Mouse (Mus musculus) liver, adult 2 months (tissue): ENCODE results near the gene Kat8. TPM values are rescaled to one million over a fixed set of nuclear protein-coding genes. Genes with fewer than 3 reads are reported as not detected.

Experiments
- DNase-seq: peaks from one replicate; pipeline ENCODE4 v3.0.0-alpha.2; 2011; ENCODE audit warnings: low read depth, low spot score; ENCODE audit errors: extremely low read depth
- H3K27ac ChIP-seq: fragments of 200-500 bp; replicated peaks from 2 replicates; pipeline ENCODE4 v1.5.1; 2012; ENCODE audit warnings: low read depth, mild to moderate bottlenecking, control low read depth, inconsistent platforms, low read length; ENCODE audit not compliant: insufficient read depth
- H3K27me3 ChIP-seq: fragments of 200-500 bp; 2 replicates; pipeline ENCODE4 v1.6.1; 2012; ENCODE audit warnings: mild to moderate bottlenecking, moderate library complexity, low read length, inconsistent platforms; ENCODE audit not compliant: control insufficient read depth, insufficient read depth
- H3K36me3 ChIP-seq: fragments of 200-500 bp; 2 replicates; pipeline ENCODE4 v1.6.1; 2012; ENCODE audit warnings: low read length, inconsistent platforms; ENCODE audit not compliant: control insufficient read depth, insufficient read depth
- H3K4me1 ChIP-seq: fragments of 200-500 bp; 2 replicates; pipeline ENCODE4 v1.6.1; 2011; ENCODE audit warnings: low read length; ENCODE audit not compliant: control insufficient read depth, insufficient read depth
- H3K4me3 ChIP-seq: fragments of 200-500 bp; 2 replicates; pipeline ENCODE4 v1.5.1; 2011; ENCODE audit warnings: low read depth, mild to moderate bottlenecking, control low read depth, low read length, moderate library complexity; ENCODE audit not compliant: insufficient read depth
- H3K79me2 ChIP-seq: fragments of 200-500 bp; 2 replicates; pipeline ENCODE4 v1.6.1; 2012; ENCODE audit warnings: inconsistent platforms, mild to moderate bottlenecking, low read length, moderate library complexity; ENCODE audit not compliant: control insufficient read depth, insufficient read depth
- H3K9ac ChIP-seq: fragments of 200-500 bp; 2 replicates; pipeline ENCODE4 v1.6.1; 2012; ENCODE audit warnings: low read depth, mild to moderate bottlenecking, control low read depth, inconsistent platforms, low read length
- CTCF ChIP-seq: fragments of 200-500 bp; IDR thresholded peaks from 2 replicates; pipeline ENCODE4 v1.5.1; 2011; ENCODE audit warnings: low read depth, low read length, control low read depth
- POLR2A ChIP-seq: fragments of 200-500 bp; IDR thresholded peaks from 2 replicates; pipeline ENCODE4 v1.6.1; 2011; ENCODE audit warnings: low read length, control low read depth; ENCODE audit not compliant: insufficient read depth; ENCODE audit errors: extremely low read depth
- WGBS: fragments of 180-500 bp; shearing (Covaris S2); methylation state at CpG from one replicate; pipeline ENCODE4 v1.1.7; 2018; 5-methylcytosine and 5-hydroxymethylcytosine counted together
- polyA plus RNA-seq: library from polyadenylated mRNA; depleted of rRNA; stranded (reverse); fragments of >200 nt; gene quantifications from 2 replicates; pipeline ENCODE4 v1.2.3, GENCODE M21; 2012
- total RNA-seq: library from RNA; depleted of rRNA; stranded (reverse); fragments of >200 nt; gene quantifications from 2 replicates; pipeline ENCODE4 v1.2.3, GENCODE M21; 2014

Kat8 gene
- total and polyA plus RNA-seq, 2 experiments, result 11.5 to 15.8 TPM

DNA sequence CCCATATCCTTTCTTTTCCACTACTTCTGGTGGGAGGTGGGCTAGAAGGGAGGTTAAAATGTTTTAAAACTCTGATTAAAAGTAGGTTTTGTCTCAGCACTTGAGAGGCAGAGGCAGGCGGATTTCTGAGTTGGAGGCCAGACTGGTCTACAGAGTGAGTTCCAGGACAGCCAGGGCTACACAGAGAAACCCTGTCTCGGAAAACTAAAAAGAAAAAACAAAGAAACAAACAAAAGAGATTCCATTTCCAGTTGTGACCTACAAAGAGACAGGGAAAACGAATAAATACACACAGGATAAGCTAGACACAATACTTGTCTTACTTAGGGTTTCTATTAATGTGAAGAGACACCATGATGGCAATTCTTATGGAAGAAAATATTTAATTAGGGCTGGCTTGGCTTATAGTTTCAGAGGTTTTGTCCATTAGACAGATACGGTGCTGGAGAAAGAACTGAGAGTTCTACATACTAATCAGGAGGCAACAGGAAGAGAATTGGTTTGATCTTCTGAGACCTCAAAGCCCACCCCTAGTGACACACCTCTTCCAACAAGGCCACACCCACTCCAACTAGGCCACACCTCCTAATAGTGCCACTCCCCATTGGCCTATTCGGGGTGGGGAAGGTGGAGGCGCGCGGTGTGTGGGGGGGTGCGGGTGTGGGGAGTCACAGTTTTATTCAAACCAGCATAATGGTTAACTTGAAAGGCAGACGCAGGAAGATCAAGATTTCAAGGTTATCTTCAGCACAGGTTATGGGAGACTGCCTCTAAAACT is 13.9 kb upstream of the Kat8 start:
- DNase-seq, result no peak
- H3K9ac ChIP-seq, result no peak overlapping the region
- H3K27me3 ChIP-seq, result no peaks in the 10 kb centered on the region
- H3K27ac ChIP-seq, result no peak overlapping the region
- TF ChIP-seq CTCF, result no peak
- no peak for TF ChIP-seq POLR2A
- no peaks in the 10 kb centered on the region for H3K79me2 ChIP-seq
- H3K36me3 ChIP-seq, result peaks cover 1% of the 10 kb centered on the region; the same call in 1 of the 2 replicates
- WGBS, result 51% methylated on average over 10 of the region's 10 CpGs
- no peak overlapping the region for H3K4me3 ChIP-seq
- peaks cover 11% of the 10 kb centered on the region; the same call in 1 of the 2 replicates for H3K4me1 ChIP-seq

DNA sequence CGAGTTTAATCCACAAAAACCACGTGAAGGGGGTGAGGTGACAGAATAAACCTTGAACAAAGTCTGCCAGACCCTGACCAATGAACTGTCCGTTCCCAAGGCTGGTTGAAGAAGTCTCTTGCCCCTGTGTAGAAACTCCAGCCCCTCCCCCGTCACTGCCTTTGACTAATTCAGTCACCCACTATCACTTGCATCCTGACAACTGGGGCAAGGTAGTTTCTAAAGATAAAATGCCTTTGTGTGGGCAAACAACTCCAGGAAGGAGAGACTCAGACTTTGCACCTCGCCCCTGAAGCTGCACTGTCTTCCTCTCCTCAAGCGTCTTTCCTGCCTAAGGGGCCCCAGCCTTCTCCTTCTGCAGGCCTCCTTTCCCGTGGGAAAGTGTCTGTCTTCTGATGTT is 12.3 kb upstream of the Kat8 start:
- WGBS, result 57% methylated on average over 7 of the region's 7 CpGs
- peaks cover 3% of the 10 kb centered on the region; the same call in 1 of the 2 replicates for H3K79me2 ChIP-seq
- no peaks in the 10 kb centered on the region for H3K27me3 ChIP-seq
- no peaks in the 10 kb centered on the region for H3K36me3 ChIP-seq
- H3K27ac ChIP-seq, result no peak overlapping the region
- no peak overlapping the region for H3K4me3 ChIP-seq
- H3K4me1 ChIP-seq, result peaks cover 11% of the 10 kb centered on the region; the same call in 1 of the 2 replicates
- TF ChIP-seq POLR2A, result no peak
- H3K9ac ChIP-seq, result no peak overlapping the region
- no peak for DNase-seq

DNA sequence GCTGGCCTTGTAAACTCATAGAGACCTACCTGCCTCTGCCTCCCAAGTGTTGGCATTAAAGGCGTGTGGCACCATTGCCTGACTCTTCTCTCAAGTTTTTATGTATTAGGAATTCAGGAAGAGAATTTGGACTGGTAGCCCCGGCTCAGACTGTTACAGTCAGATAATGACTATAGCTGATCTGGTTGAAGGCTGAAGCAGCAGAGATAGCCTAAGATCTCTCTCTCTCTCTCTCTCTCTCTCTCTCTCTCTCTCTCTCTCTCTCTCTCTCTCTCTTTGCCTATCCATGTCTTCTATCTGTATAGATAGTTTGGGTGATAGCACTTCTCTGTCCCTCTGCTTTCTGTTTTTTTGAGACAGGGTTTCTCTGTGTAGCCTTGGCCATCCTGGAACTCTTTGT is 10.5 kb upstream of the Kat8 start:
- peaks cover 8% of the 10 kb centered on the region; the same call in 1 of the 2 replicates for H3K4me1 ChIP-seq

DNA sequence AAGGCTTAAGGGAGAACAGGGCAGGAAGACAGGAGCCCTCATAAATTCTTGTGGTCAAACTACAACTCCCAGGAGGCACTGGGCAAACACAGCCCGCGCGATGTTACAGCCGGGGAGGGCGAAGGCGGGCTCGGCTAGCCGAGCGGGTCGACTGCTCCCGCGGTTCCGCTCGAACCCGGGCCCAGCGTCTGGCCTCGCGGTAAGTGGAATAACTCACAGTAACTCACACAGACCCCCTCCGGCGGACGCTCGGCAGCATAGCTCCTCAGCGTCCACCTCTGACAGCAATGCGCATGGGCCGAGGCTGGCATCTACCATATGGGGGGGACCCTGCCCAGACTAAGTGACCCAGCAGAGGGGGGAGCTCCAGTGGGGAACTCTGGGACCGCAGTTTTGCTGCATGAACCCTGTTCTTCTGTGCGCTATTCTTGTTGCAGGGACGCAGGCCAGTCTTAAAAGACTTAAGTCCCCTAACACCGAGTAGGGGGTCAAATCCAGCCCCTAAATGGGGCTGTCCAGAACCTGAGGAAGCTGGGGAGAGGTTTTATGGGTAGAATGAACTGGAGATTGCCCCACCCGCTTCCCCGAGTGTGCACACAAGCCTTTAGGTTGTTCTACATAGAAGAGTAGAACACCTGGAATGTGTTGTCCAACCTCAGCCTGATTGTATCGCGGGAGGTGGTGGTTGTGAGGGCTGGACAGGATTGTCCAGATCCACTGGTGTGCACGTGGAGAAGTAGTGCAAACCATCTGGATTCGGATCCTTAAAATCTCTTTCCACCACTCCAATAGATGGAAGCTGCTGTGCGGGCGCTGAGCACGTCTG is 8.1 kb upstream of the Kat8 start, which contains the start of gene Bckdk:
Bckdk (plus strand) TSS at position 112 of the 826 bp plus-strand sequence.
- Histone ChIP-seq H3K27me3 (no peaks in the 10 kb centered on the region), H3K4me3 (peak within 1 kb of the TSS; percentile 97), H3K9ac (peak within 1 kb of the TSS; percentile 98), H3K27ac (peak within 1 kb of the TSS; percentile 61), H3K36me3 (peaks cover 12% of the 10 kb centered on the region), H3K4me1 (peaks cover 13% of the 10 kb centered on the region), H3K79me2 (peaks cover 3% of the 10 kb centered on the region; the same call in 1 of the 2 replicates)
- TF ChIP-seq CTCF (0 out of 2 replicates have a peak, but pooled peaks have one; percentile 10), POLR2A (peak; percentile 78)
- 7% methylated on average over 38 of the region's 38 CpGs for WGBS
- peak; percentile 65 for DNase-seq

More for the DNA sequence above, 10.5 kb upstream of the Kat8 start:
- WGBS, result 87% methylated on average over 2 of the region's 2 CpGs
- Histone ChIP-seq H3K27ac (no peak overlapping the region), H3K36me3 (peaks cover 6% of the 10 kb centered on the region; the same call in 1 of the 2 replicates), H3K79me2 (peaks cover 3% of the 10 kb centered on the region; the same call in 1 of the 2 replicates), H3K27me3 (no peaks in the 10 kb centered on the region), H3K9ac (no peak overlapping the region), H3K4me3 (no peak overlapping the region)
- no peak for TF ChIP-seq CTCF
- no peak for TF ChIP-seq POLR2A
- DNase-seq, result no peak

DNA sequence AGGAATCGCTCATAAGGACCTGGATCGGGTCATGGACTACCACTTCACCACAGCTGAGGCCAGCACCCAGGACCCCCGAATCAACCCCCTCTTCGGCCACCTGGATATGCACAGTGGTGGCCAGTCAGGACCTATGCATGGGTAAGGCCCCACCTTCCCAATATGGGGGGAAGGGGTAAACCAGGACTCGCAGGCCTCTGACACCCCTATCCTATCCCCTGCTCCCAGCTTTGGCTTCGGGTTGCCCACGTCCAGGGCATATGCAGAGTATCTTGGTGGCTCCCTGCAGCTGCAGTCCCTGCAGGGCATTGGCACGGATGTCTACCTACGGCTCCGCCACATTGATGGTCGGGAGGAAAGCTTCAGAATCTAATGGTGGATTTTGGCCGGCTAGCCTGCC is 4.4 kb upstream of the Kat8 start:
- H3K27me3 ChIP-seq, result no peaks in the 10 kb centered on the region
- H3K27ac ChIP-seq, result no peak overlapping the region
- no peak overlapping the region for H3K9ac ChIP-seq
- TF ChIP-seq CTCF, result no peak
- TF ChIP-seq POLR2A, result no peak
- 99% methylated on average over 12 of the region's 12 CpGs for WGBS
- peaks cover 11% of the 10 kb centered on the region for H3K4me1 ChIP-seq
- peaks cover 8% of the 10 kb centered on the region; the same call in 1 of the 2 replicates for H3K79me2 ChIP-seq
- peaks cover 15% of the 10 kb centered on the region for H3K36me3 ChIP-seq
- no peak for DNase-seq
- no peak overlapping the region for H3K4me3 ChIP-seq
